Mouse (Mus musculus) forebrain, embryonic 14.5 days (tissue): ENCODE data around the gene Tmem200c. TPM values are rescaled to one million over a fixed set of nuclear protein-coding genes. Genes with fewer than 3 reads are reported as not detected.

ENCODE experiments used
- ATAC-seq: fragments of 200-750 bp; cut with Nextera tagmentation; 2 replicates; pipeline ENCODE4 v1.8.0; 2017; ENCODE audit warnings: mild to moderate bottlenecking, moderate library complexity
- DNase-seq: peaks from one replicate; pipeline ENCODE4 v3.0.0-alpha.2; 2015; ENCODE audit warnings: low spot score
- H3K27ac ChIP-seq: fragments of 300-500 bp; sonication (generic); 2 replicates; pipeline ENCODE4 v1.5.1; 2014; ENCODE audit warnings: low read depth, mild to moderate bottlenecking, control low read depth, low read length, moderate library complexity
- H3K27me3 ChIP-seq: fragments of 300-500 bp; sonication (generic); replicated peaks from 2 replicates; pipeline ENCODE4 v1.6.1; 2014; ENCODE audit warnings: low read length, control low read depth, mixed read lengths; ENCODE audit not compliant: control insufficient read depth, insufficient read depth
- H3K36me3 ChIP-seq: fragments of 300-500 bp; sonication (generic); 2 replicates; pipeline ENCODE4 v1.6.1; 2014; ENCODE audit warnings: low read length, control low read depth; ENCODE audit not compliant: control insufficient read depth, insufficient read depth
- H3K4me1 ChIP-seq: fragments of 300-500 bp; sonication (generic); 2 replicates; pipeline ENCODE4 v1.6.1; 2014; ENCODE audit warnings: antibody characterized with exemption, low read length, control low read depth; ENCODE audit not compliant: control insufficient read depth, insufficient read depth
- H3K4me2 ChIP-seq: fragments of 300-500 bp; sonication (generic); 2 replicates; pipeline ENCODE4 v1.6.1; 2014; ENCODE audit warnings: mild to moderate bottlenecking, control low read depth, low read length
- H3K4me3 ChIP-seq: fragments of 300-500 bp; sonication (generic); 2 replicates; pipeline ENCODE4 v1.5.1; 2014; ENCODE audit warnings: low read depth, low read length, control low read depth
- H3K9ac ChIP-seq: fragments of 300-500 bp; sonication (generic); 2 replicates; pipeline ENCODE4 v1.6.1; 2014; ENCODE audit warnings: mild to moderate bottlenecking, low read length, control low read depth, moderate library complexity
- H3K9me3 ChIP-seq: fragments of 300-500 bp; sonication (generic); replicated peaks from 2 replicates; pipeline ENCODE4 v1.6.1; 2016; ENCODE audit warnings: low read length, control low read depth, mixed read lengths; ENCODE audit not compliant: control insufficient read depth
- WGBS: fragments of 180-500 bp; shearing (Covaris S2); extraction: QIAGEN DNeasy Blood & Tissue Kit; methylation state at CpG from one replicate; pipeline ENCODE4 v1.1.7; 2014; 5-methylcytosine and 5-hydroxymethylcytosine counted together
- polyA plus RNA-seq: library from polyadenylated mRNA; unstranded; fragments of >200 nt; fragmentation: Nextera tagmentation; extraction: Ambion mirVana; gene quantifications from 2 replicates; pipeline ENCODE4 v1.2.1, GENCODE M21; 2014

The Tmem200c gene
- polyA plus RNA-seq, 1 experiment from 2014 or later = 1.0 TPM

DNA sequence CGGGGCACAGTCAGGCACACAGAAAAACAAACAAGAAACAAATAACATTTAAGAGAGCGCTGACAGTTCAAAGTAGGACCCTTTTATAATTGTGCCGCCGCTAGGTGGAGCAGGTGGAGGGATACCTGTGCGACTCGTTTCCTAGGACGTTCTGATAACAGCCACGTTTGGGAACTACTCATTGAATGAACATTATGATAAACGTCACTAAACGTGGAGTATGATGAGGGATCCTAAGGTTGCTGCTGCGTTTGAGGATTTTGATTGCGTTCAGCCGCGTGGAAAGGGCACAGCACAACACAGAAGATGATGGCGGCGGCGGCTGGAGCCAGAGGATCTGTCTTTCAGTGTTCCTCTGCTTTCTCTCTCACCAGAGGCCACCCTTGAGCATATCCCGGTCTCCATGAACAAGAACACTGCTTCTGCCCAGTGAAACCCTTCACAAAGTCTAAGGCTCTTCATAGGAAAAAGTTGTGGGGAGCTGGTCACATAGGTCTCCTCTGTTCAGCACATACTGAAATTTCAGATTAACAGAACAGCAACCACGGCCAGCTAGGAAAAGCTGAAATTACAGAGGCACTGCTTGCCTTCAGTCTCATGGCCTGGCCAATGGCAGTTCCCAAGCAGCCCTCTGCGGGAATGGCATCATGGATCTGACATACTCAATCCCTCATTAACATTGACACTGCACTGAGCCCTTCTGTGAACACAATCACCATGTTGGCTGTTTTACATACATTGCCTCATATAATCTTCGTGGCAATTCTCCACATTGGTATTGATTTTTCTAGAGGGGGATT lies 55.5 kb downstream of the Tmem200c start:
- Histone ChIP-seq H3K9me3 (no peaks in the 10 kb centered on the region), H3K27ac (no peak overlapping the region), H3K4me1 (no peaks in the 10 kb centered on the region), H3K4me2 (peak overlapping the region; percentile 51), H3K4me3 (peak overlapping the region; percentile 23), H3K27me3 (no peaks in the 10 kb centered on the region), H3K9ac (peak overlapping the region; percentile 47; the same call in 1 of the 2 replicates), H3K36me3 (no peaks in the 10 kb centered on the region)
- peak; percentile 72 for DNase-seq
- ATAC-seq = peak; percentile 74
- WGBS = 14% methylated on average over 21 of the region's 21 CpGs

DNA sequence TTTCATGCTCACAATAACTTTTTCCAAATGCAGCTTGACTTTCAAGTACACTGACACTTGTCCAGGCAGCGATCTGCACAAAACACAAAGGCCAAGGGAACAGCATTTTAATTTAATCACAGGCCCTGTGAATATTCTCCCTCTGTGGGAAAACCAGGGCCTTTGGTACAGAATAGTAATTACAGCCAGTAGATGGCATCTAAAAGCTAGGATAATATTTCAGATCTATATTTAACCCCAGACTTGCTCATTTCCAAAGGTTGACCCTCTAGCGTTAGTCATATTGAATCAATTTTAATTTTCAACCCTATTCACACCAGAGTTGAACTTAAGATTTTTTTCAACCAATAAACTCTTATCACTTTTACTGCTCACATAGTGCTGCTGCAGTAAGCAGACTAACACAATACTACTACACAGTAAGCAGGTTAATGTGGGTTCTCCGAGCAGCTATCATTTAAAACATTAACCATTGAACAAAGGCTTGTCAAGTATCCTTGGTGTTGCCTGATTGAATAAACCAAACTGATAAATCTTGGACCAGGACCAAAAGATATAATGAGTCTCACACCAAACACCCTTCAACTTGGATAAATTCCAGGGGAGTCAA lies 57.2 kb downstream of the Tmem200c start:
- H3K9ac ChIP-seq = no peak overlapping the region
- ATAC-seq = no peak
- no peaks in the 10 kb centered on the region for H3K4me1 ChIP-seq
- no peak overlapping the region for H3K4me2 ChIP-seq
- H3K4me3 ChIP-seq = no peak overlapping the region
- WGBS = 74% methylated on average over 3 of the region's 3 CpGs
- H3K27me3 ChIP-seq = no peaks in the 10 kb centered on the region
- DNase-seq = no peak
- H3K36me3 ChIP-seq = no peaks in the 10 kb centered on the region
- no peaks in the 10 kb centered on the region for H3K9me3 ChIP-seq
- H3K27ac ChIP-seq = no peak overlapping the region

DNA sequence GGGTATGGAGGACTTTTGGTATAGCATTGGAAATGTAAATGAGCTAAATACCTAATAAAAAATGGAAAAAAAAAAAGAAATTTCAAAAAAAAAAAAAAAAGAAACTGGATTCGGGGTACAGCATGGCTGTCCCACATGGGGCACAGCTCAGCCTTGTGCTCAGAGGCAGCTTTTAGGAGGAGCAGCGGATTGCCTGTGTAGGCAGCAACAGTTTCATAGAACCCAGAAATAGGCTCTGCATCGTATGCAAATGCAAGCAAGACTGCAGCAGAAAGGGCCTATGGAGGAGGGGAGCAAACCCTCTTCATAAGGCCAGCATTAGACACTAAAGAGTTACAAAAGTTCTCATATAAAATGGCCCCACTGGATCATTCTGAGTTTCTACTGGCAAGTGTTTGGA lies 64.2 kb downstream of the Tmem200c start:
- H3K9ac ChIP-seq = no peak overlapping the region
- H3K4me1 ChIP-seq = no peaks in the 10 kb centered on the region
- H3K9me3 ChIP-seq = no peaks in the 10 kb centered on the region
- H3K36me3 ChIP-seq = no peaks in the 10 kb centered on the region
- H3K27me3 ChIP-seq = no peaks in the 10 kb centered on the region
- ATAC-seq (no peak), DNase-seq (no peak)
- H3K4me2 ChIP-seq = no peak overlapping the region
- no peak overlapping the region for H3K27ac ChIP-seq
- 89% methylated on average over 3 of the region's 3 CpGs for WGBS
- H3K4me3 ChIP-seq = no peak overlapping the region

Other genes with a start within 250 kb of the Tmem200c start
- 53.8 and 66.7 TPM in 2 replicates for gene Epb41l3, start 249.1 kb downstream of the Tmem200c start, polyA plus RNA-seq